Mouse (Mus musculus) heart, postnatal 36 days (tissue): ENCODE data around the gene Ssh1. TPM values are rescaled to one million over a fixed set of nuclear protein-coding genes. Genes with fewer than 3 reads are reported as not detected.

Experiments
- DNase-seq, 2 experiments: peaks; one replicate each; pipeline ENCODE4 v3.0.0; 2021 to 2022
- intact Hi-C: fragments of 180-260 bp; cut with DNase I; formaldehyde crosslinking; loops from one replicate; pipeline ENCODE4 v1.15.1; 2025
- total RNA-seq, 2 experiments: library from RNA; stranded (reverse); gene quantifications; 2 replicates each; pipeline ENCODE4 v1.2.3; 2021

Ssh1 gene
- total RNA-seq, 2 experiments from 2014 or later: 14.7 to 15.7 TPM

- peak in 1 of 2 experiments; percentile 56 for DNase-seq
- intact Hi-C loops: loop anchor here (2.0 to 5.0 kb wide), 3 partner anchors 16 to 85 kb away; partner anchors contain the start of gene Ssh1
These were observed 86.5 kb downstream of the Ssh1 start for GRCm38 (mm10) chr5:113906958-113907735.

DNA sequence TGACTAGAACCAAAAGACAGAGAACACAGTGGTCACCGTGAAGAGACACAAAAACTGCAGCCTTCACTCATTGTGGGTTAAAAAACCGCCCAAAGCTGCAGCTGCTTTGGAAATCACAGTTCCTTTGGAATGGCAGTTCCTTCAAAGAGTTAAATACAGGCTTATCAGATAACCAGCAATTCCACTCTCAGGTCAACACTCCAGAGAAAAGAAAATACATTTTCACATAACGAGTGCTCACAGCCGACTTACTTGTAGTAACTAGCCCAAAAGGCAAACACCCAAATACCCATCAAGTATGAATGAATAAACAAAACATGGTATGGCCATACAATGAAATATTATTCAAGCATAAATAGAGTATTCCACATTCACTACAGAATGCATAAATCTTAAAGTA is 88.7 kb downstream of the Ssh1 start:
- DNase-seq: no peak
- intact Hi-C loops: loop anchor here (5.0 kb wide), 1 partner anchor 87 kb away; the partner anchor contains the start of gene Ssh1

GRCm38 (mm10) chr5:113902983-113903382 is 90.7 kb downstream of the Ssh1 start:
- no peak for DNase-seq
- intact Hi-C loops: no loop called here

DNA sequence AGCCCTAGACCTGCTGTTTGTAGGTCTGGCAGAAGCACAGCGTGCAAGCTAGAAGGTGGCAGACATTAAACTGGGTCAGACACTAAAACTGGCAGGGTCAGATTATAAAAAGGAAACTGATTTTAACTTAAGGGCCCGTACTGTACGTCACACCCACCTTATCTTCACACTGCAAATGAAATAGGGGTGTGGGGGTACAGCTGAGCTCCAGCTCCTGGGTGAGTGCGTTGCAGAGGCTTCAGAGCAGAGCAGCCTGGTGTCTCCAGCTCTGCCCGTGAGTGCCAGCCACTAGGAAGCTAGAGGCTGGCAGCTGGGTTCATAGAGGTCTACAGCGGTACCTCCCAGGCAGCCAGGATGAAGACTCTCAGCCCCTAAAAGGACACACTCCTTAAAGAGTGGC is 91.7 kb downstream of the Ssh1 start:
- DNase-seq: no peak
- intact Hi-C loops: no loop called here

DNA sequence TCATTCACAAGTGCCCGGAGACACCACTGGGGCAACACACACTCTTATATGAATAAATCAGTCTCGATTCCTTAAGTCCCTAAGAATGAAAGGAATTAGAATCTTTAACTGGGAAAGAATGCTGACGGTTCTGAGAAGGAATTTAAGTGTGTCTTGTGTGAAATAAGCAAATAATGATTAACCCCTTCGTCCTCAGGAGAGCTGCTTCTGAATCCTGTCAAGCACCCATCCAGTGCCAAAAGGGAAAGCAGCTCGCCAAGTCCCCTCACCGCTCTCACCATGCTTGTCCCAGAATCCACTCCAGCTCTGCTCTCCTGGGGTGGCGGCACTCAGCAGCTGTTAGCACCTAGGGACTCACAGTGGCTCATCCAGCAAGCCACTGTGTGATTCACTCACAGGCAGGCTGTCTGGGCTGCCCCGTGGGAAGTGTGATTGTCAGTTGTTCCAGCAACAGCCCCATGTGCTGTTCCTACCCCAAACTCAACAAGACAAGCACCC is 92.6 kb downstream of the Ssh1 start:
- no peak for DNase-seq
- intact Hi-C loops: no loop called here

GRCm38 (mm10) chr5:113899543-113899942 is 94.2 kb downstream of the Ssh1 start:
- intact Hi-C loops: no loop called here
- no peak for DNase-seq

DNA sequence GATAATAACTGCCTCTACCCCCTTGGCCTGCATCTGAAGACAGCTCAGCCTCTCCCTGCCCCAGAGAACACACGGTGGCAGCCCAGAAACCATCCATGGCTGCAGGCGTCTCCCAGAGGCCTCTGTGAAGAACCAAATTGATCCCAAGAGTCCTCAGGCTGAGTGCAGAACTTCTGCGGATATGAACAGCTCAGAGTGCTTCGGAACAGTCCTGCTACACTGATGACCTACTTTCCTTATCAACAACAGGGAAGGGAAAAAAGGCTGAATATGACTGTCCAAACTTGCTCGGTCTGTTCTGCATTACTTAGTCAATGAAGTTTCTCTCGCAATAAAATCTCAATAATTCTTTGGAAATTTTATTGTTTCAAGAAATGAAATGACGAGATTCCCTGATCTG is 101.7 kb downstream of the Ssh1 start:
- DNase-seq: no peak
- intact Hi-C loops: no loop called here

- intact Hi-C loops: loop anchor here (2.0 kb wide), 1 partner anchor 16 kb away; no protein-coding TSS in a partner anchor
- DNase-seq: no peak
These were observed 102.8 kb downstream of the Ssh1 start for GRCm38 (mm10) chr5:113890874-113891273.

GRCm38 (mm10) chr5:113889912-113890311 is 103.8 kb downstream of the Ssh1 start:
- intact Hi-C loops: loop anchor here (2.0 kb wide), 2 partner anchors 17 to 33 kb away; no protein-coding TSS in a partner anchor
- DNase-seq: no peak

DNA sequence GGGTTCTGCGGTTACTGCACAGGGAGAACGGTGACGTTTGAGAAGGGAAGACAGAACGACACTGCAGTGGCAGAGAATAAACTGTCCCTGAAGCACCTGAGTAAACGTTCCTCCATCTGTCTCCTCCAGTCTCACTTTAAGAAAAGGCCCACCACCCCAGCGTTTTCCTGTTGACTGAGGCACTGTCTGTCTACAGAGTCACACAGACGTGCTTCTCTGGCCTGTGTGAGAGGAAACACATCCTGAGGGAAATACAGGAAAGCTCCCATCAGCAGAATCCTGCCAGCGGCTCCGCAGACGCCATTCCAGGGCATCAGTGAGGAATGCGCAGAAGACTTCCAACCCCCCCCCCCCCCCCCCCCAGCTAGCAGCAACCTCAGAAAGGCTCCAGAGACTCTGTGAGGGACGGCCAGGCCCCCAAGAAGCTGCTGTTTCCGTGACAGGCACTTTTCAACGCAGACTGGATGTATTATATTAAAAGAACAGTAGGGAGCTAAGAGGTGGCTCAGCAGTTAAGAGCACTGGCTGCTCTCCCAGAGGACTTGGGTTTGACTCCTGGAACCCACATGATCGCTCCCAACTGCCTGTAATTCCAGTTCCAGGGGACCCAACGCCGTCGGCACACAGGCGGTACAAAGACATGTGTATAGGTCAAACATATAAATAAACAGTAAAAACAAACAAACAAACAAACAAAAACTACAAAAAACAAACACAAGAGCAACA is 104.3 kb downstream of the Ssh1 start:
- DNase-seq: no peak

GRCm38 (mm10) chr5:113888186-113888795 is 105.4 kb downstream of the Ssh1 start:
- intact Hi-C loops: loop anchor here (2.0 kb wide), 1 partner anchor 31 kb away; no protein-coding TSS in a partner anchor
- DNase-seq: no peak

More for the DNA sequence above, 104.3 kb downstream of the Ssh1 start:
- intact Hi-C loops: loop anchor here (2.0 kb wide), 1 partner anchor 33 kb away; no protein-coding TSS in a partner anchor

DNA sequence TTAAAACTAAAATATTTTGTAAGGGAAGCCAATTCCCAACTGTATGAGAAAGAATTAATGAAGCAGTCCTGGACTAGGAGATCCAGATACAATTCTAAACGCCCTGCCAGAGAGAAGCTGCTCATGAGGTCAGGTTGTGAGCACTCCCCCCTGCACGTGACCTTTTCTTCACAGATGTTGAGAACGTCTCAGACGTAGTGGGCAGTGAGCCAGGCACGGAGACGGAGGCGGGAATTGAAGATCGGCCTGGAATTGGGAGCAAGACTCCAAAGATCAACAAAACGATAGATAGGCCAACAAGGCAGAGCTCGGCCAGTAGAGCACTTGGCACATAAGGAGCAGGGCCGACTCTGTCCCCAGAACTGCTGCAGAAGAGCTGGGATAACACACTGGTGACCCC is 106.6 kb downstream of the Ssh1 start:
- DNase-seq: peak; percentile 62
- intact Hi-C loops: loop anchor here (2.0 kb wide), 1 partner anchor 14 kb away; no protein-coding TSS in a partner anchor

Other genes starting within 250 kb of the Ssh1 start
- 10 to 100 TPM; 12.4 to 16.6 TPM for gene Sart3, start 221.4 kb downstream of the Ssh1 start, total RNA-seq
- gene Iscu, start 221.1 kb downstream of the Ssh1 start, total RNA-seq: 100 to 1,000 TPM; 164 to 172 TPM
- gene Tmem119, start 193.4 kb downstream of the Ssh1 start, total RNA-seq: 1 to 10 TPM; 5.6 to 5.9 TPM
- gene Selplg, start 161.2 kb downstream of the Ssh1 start, total RNA-seq: 1 to 10 TPM; 3.1 to 4.6 TPM
- gene Coro1c, start 85.1 kb downstream of the Ssh1 start, total RNA-seq: 10 to 100 TPM; 34.3 to 37.5 TPM
- not detected for gene Dao, start 9.8 kb upstream of the Ssh1 start, total RNA-seq
- gene Usp30, start 71.6 kb upstream of the Ssh1 start, total RNA-seq: 10 to 100 TPM; 11.3 to 13.5 TPM
- not detected for gene Svop, start 97.7 kb upstream of the Ssh1 start, total RNA-seq
- gene Alkbh2, start 134.3 kb upstream of the Ssh1 start, total RNA-seq: 1 to 10 TPM; 1.2 to 1.5 TPM
- gene Ung, start 136.5 kb upstream of the Ssh1 start, total RNA-seq: 10 to 100 TPM; 26.4 to 27.3 TPM
- gene Acacb, start 152.6 kb upstream of the Ssh1 start, total RNA-seq: 100 to 1,000 TPM; 232 to 242 TPM